ENCODE assay signal across 9 mouse cellular contexts in the genomic region with DNA sequence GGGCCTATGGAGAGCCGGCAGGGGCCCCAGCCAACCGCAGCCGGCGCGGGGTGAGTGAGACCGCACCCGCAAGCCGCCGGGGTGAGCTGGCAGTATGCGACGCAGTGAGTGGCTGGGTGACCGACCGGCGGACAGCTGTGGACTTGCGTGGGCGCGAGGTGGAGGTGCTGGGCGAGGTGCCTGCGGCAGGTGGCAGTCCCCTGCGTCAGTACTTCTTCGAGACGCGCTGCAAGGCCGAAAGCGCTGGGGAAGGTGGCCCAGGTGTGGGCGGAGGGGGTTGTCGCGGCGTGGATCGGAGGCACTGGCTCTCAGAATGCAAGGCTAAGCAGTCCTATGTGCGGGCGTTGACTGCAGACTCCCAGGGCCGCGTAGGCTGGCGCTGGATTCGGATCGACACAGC. TPM values are rescaled to one million over a fixed set of nuclear protein-coding genes. Genes with fewer than 3 reads are reported as not detected.
A peak's percentile ranks its signal among the peaks of the same experiment; 100 is the strongest.
DNase-seq lines count a peak whose midpoint lies in the region; ATAC-seq lines count a peak whose summit lies in the region.
"Had no signal": no experiment of that assay in that cellular context is flagged by ENCODE, and none has a peak within 500 bp of the region (broad histone marks: within the 10 kb centered on the region; RNA-seq: fewer than 3 reads in every experiment).

No protein-coding gene starts in this region.

- H3K27me3 ChIP-seq in midbrain, embryonic 10.5 days (ENCODE audit: low read depth, poor library complexity, severe bottlenecking): peaks cover 100% of the 10 kb centered on the region
- peaks cover 88% of the 10 kb centered on the region for H3K27me3 ChIP-seq in midbrain, embryonic 11.5 days (ENCODE audit: control insufficient read depth, insufficient read depth, low read length)

- intact Hi-C loops in heart, postnatal 36 days (cut with DNase I): no loop called here

- H3K9me3 ChIP-seq in midbrain, embryonic 10.5 days (replicated peaks): no peaks in the 10 kb centered on the region
- H3K9me3 ChIP-seq in midbrain, embryonic 11.5 days (ENCODE audit: control insufficient read depth, low read length): no peaks in the 10 kb centered on the region

- peaks cover 42% of the 10 kb centered on the region for H3K4me1 ChIP-seq in midbrain, embryonic 10.5 days
- peaks cover 4% of the 10 kb centered on the region for H3K4me1 ChIP-seq in midbrain, embryonic 11.5 days (ENCODE audit: control insufficient read depth, insufficient read depth, low read length)

- ATAC-seq in midbrain, embryonic 11.5 days (ENCODE audit: low FRiP score): no peak
- peak; percentile 46 for ATAC-seq in inflammation-experienced regulatory T-cells, adult 6 months

- 11% methylated on average over 37 of the region's 37 CpGs for WGBS in midbrain, embryonic 10.5 days
- WGBS in midbrain, embryonic 11.5 days: 11% methylated on average over 37 of the region's 37 CpGs

- H3K27ac ChIP-seq in midbrain, embryonic 10.5 days (replicated peaks): no peak overlapping the region
- no peak overlapping the region for H3K27ac ChIP-seq in midbrain, embryonic 11.5 days (ENCODE audit: low read depth, low read length)

- no peak overlapping the region for H3K4me2 ChIP-seq in midbrain, embryonic 11.5 days

- H3K36me3 ChIP-seq in midbrain, embryonic 10.5 days: peaks cover 7% of the 10 kb centered on the region
- no peaks in the 10 kb centered on the region for H3K36me3 ChIP-seq in midbrain, embryonic 11.5 days (ENCODE audit: control insufficient read depth, insufficient read depth, low read length)

- H3K9ac ChIP-seq in midbrain, embryonic 11.5 days (ENCODE audit: low read length): no peak overlapping the region

- peak; percentile 79 for DNase-seq in heart, adult 11 months
- DNase-seq in heart, postnatal 36 days: no peak
- no peak for DNase-seq in midbrain, embryonic 10.5 days (ENCODE audit: low spot score)
- DNase-seq in midbrain, embryonic 11.5 days (ENCODE audit: low spot score, missing footprints): no peak
- peak; percentile 45 for DNase-seq in right cerebral cortex, postnatal 25 days
- DNase-seq in thymus, postnatal 14 days: no peak
- DNase-seq in cerebellum, adult 9-10 months: no peak

- peak overlapping the region; percentile 3; the same call in 1 of the 2 replicates for H3K4me3 ChIP-seq in midbrain, embryonic 10.5 days
- H3K4me3 ChIP-seq in midbrain, embryonic 11.5 days (ENCODE audit: low read depth, low read length): no peak overlapping the region

RNA-seq across cellular contexts. Expression of gene Ntf5, which starts 2.1 kb away (rescaled TPM):
- total RNA-seq in heart, postnatal 36 days (2021): under 1 TPM in 1 of 2 experiments, not detected in 1; 0.30 TPM
- polyA plus RNA-seq in midbrain, embryonic 10.5 days (2016; fragmentation: Nextera tagmentation; extraction: Ambion mirVana): 0.51 and 0.61 TPM in 2 replicates
- 0.23 and 0.44 TPM in 2 replicates for polyA plus RNA-seq in midbrain, embryonic 11.5 days (2014; fragmentation: Nextera tagmentation; extraction: Ambion mirVana)
- under 1 TPM in 2 of 3 experiments, not detected in 1; 0.31 to 0.34 TPM for polyA plus RNA-seq in inflammation-experienced regulatory T-cells, adult 6 months (2017; shearing (Covaris generic))
- total RNA-seq: liver, adult 2 months had no signal
- polyA plus RNA-seq: liver, adult 2 months had no signal

RNA-seq across cellular contexts. Expression of gene Lhb, which starts 5.0 kb away (rescaled TPM):
- not detected for total RNA-seq in heart, postnatal 36 days (2021)
- polyA plus RNA-seq in midbrain, embryonic 10.5 days (2016; fragmentation: Nextera tagmentation; extraction: Ambion mirVana): not detected in 2 replicates
- not detected in 2 replicates for polyA plus RNA-seq in midbrain, embryonic 11.5 days (2014; fragmentation: Nextera tagmentation; extraction: Ambion mirVana)
- not detected for polyA plus RNA-seq in inflammation-experienced regulatory T-cells, adult 6 months (2017; shearing (Covaris generic))
- total RNA-seq: liver, adult 2 months had no signal
- polyA plus RNA-seq: liver, adult 2 months had no signal

RNA-seq across cellular contexts. Expression of gene Kcna7, which starts 10.2 kb away (rescaled TPM):
- total RNA-seq in heart, postnatal 36 days (2021): 1 to 10 TPM; 4.5 to 5.8 TPM
- not detected in 2 replicates for polyA plus RNA-seq in midbrain, embryonic 10.5 days (2016; fragmentation: Nextera tagmentation; extraction: Ambion mirVana)
- polyA plus RNA-seq in midbrain, embryonic 11.5 days (2014; fragmentation: Nextera tagmentation; extraction: Ambion mirVana): not detected in 2 replicates
- polyA plus RNA-seq in inflammation-experienced regulatory T-cells, adult 6 months (2017; shearing (Covaris generic)): not detected
- polyA plus RNA-seq: liver, adult 2 months had no signal

RNA-seq across cellular contexts. Expression of gene Gys1, which starts 19.0 kb away (rescaled TPM):
- 100 to 1,000 TPM in 1 of 2 experiments, 10 to 100 TPM in 1; 96.0 to 102 TPM for total RNA-seq in heart, postnatal 36 days (2021)
- polyA plus RNA-seq in midbrain, embryonic 10.5 days (2016; fragmentation: Nextera tagmentation; extraction: Ambion mirVana): 41.7 and 41.9 TPM in 2 replicates
- 26.5 and 26.8 TPM in 2 replicates for polyA plus RNA-seq in midbrain, embryonic 11.5 days (2014; fragmentation: Nextera tagmentation; extraction: Ambion mirVana)
- 1 to 10 TPM; 6.7 to 10.0 (median 9.7) TPM for polyA plus RNA-seq in inflammation-experienced regulatory T-cells, adult 6 months (2017; shearing (Covaris generic))

RNA-seq across cellular contexts. Expression of gene Snrnp70, which starts 20.1 kb away (rescaled TPM):
- total RNA-seq in heart, postnatal 36 days (2021): 10 to 100 TPM; 92.8 to 95.9 TPM
- polyA plus RNA-seq in midbrain, embryonic 10.5 days (2016; fragmentation: Nextera tagmentation; extraction: Ambion mirVana): 254 and 268 TPM in 2 replicates
- 62.0 and 70.9 TPM in 2 replicates for polyA plus RNA-seq in midbrain, embryonic 11.5 days (2014; fragmentation: Nextera tagmentation; extraction: Ambion mirVana)
- polyA plus RNA-seq in inflammation-experienced regulatory T-cells, adult 6 months (2017; shearing (Covaris generic)): 100 to 1,000 TPM in 1 of 3 experiments, 10 to 100 TPM in 2; 72.4 to 131 (median 77.7) TPM

Comparison
In these comparisons a context has a peak if more than half of its experiments do, and no peak if none do; other contexts are left out.
1. DNase-seq: peak in heart, adult 11 months (single experiment) and right cerebral cortex, postnatal 25 days (single experiment); none in heart, postnatal 36 days (0 of 2), midbrain, embryonic 10.5 days (single experiment), midbrain, embryonic 11.5 days (single experiment), thymus, postnatal 14 days (single experiment) and cerebellum, adult 9-10 months (single experiment).